Mouse (Mus musculus) hindbrain, embryonic 13.5 days (tissue): Measurements from ENCODE around the gene Plcb4. TPM values are rescaled to one million over a fixed set of nuclear protein-coding genes. Genes with fewer than 3 reads are reported as not detected.

Experiments used
- ATAC-seq: fragments of 200-750 bp; cut with Nextera tagmentation; 2 replicates; pipeline ENCODE4 v1.8.0; 2017; ENCODE audit warnings: moderate TSS enrichment; ENCODE audit not compliant: low FRiP score
- H3K27ac ChIP-seq: fragments of 300-500 bp; sonication (generic); 2 replicates; pipeline ENCODE4 v1.5.1; 2015; ENCODE audit warnings: inconsistent platforms, mild to moderate bottlenecking, moderate library complexity
- H3K27me3 ChIP-seq: fragments of 300-500 bp; sonication (generic); 2 replicates; pipeline ENCODE4 v1.6.1; 2015; ENCODE audit warnings: mild to moderate bottlenecking, inconsistent platforms
- H3K36me3 ChIP-seq: fragments of 300-500 bp; sonication (generic); 2 replicates; pipeline ENCODE4 v1.6.1; 2015; ENCODE audit warnings: mild to moderate bottlenecking, inconsistent platforms
- H3K4me1 ChIP-seq: fragments of 300-500 bp; sonication (generic); replicated peaks from 2 replicates; pipeline ENCODE4 v1.6.1; 2015; ENCODE audit warnings: inconsistent platforms
- H3K4me2 ChIP-seq: fragments of 300-500 bp; sonication (generic); 2 replicates; pipeline ENCODE4 v1.6.1; 2015; ENCODE audit warnings: inconsistent platforms, mild to moderate bottlenecking, moderate library complexity
- H3K4me3 ChIP-seq: fragments of 300-500 bp; sonication (generic); 2 replicates; pipeline ENCODE4 v1.5.1; 2015; ENCODE audit warnings: mild to moderate bottlenecking, inconsistent platforms
- H3K9ac ChIP-seq: fragments of 300-500 bp; sonication (generic); 2 replicates; pipeline ENCODE4 v1.6.1; 2015; ENCODE audit warnings: mild to moderate bottlenecking, inconsistent platforms
- H3K9me3 ChIP-seq: fragments of 300-500 bp; sonication (generic); 2 replicates; pipeline ENCODE4 v1.6.1; 2016; ENCODE audit warnings: inconsistent platforms
- WGBS: fragments of 180-500 bp; shearing (Covaris S2); methylation state at CpG from one replicate; pipeline ENCODE4 v1.1.7; 2015; 5-methylcytosine and 5-hydroxymethylcytosine counted together
- polyA plus RNA-seq: library from polyadenylated mRNA; unstranded; fragments of >200 nt; fragmentation: Nextera tagmentation; extraction: Ambion mirVana; gene quantifications from 2 replicates; pipeline ENCODE4 v1.2.1, GENCODE M21; 2015

Plcb4 gene
- polyA plus RNA-seq, 1 experiment from 2014 or later: 49.7 TPM

- no peak for ATAC-seq
- H3K4me2 ChIP-seq: no peak overlapping the region
- H3K9ac ChIP-seq: no peak overlapping the region
- H3K27ac ChIP-seq: no peak overlapping the region
- H3K36me3 ChIP-seq: no peaks in the 10 kb centered on the region
- H3K27me3 ChIP-seq: no peaks in the 10 kb centered on the region
- H3K4me1 ChIP-seq: peaks cover 11% of the 10 kb centered on the region; the same call in 1 of the 2 replicates
- H3K4me3 ChIP-seq: no peak overlapping the region
- H3K9me3 ChIP-seq: no peaks in the 10 kb centered on the region
- WGBS: 53% methylated on average over 5 of the region's 5 CpGs
Measured at GRCm38 (mm10) chr2:135677601-135678000, 18.8 kb downstream of the Plcb4 start.

- H3K27me3 ChIP-seq: no peaks in the 10 kb centered on the region
- H3K36me3 ChIP-seq: no peaks in the 10 kb centered on the region
- no peak overlapping the region for H3K9ac ChIP-seq
- H3K9me3 ChIP-seq: no peaks in the 10 kb centered on the region
- ATAC-seq: no peak
- H3K27ac ChIP-seq: no peak overlapping the region
- WGBS: 89% methylated on average over 8 of the region's 8 CpGs
- no peak overlapping the region for H3K4me3 ChIP-seq
- no peak overlapping the region for H3K4me2 ChIP-seq
- peaks cover 13% of the 10 kb centered on the region; the same call in 1 of the 2 replicates for H3K4me1 ChIP-seq
Measured at GRCm38 (mm10) chr2:135680001-135680400, 21.2 kb downstream of the Plcb4 start.

- H3K9me3 ChIP-seq: no peaks in the 10 kb centered on the region
- no peak overlapping the region for H3K9ac ChIP-seq
- no peak overlapping the region for H3K4me3 ChIP-seq
- H3K36me3 ChIP-seq: no peaks in the 10 kb centered on the region
- no peak for ATAC-seq
- H3K4me1 ChIP-seq: peaks cover 13% of the 10 kb centered on the region; the same call in 1 of the 2 replicates
- H3K27ac ChIP-seq: no peak overlapping the region
- no peak overlapping the region for H3K4me2 ChIP-seq
- 92% methylated on average over 5 of the region's 5 CpGs for WGBS
- no peaks in the 10 kb centered on the region for H3K27me3 ChIP-seq
Measured at GRCm38 (mm10) chr2:135680406-135681134, 21.8 kb downstream of the Plcb4 start.

- H3K9me3 ChIP-seq: no peaks in the 10 kb centered on the region
- H3K4me1 ChIP-seq: peaks cover 6% of the 10 kb centered on the region; the same call in 1 of the 2 replicates
- H3K36me3 ChIP-seq: no peaks in the 10 kb centered on the region
- WGBS: 82% methylated on average over 10 of the region's 10 CpGs
- no peak overlapping the region for H3K27ac ChIP-seq
- no peak overlapping the region for H3K9ac ChIP-seq
- H3K4me3 ChIP-seq: no peak overlapping the region
- ATAC-seq: no peak
- H3K4me2 ChIP-seq: no peak overlapping the region
- H3K27me3 ChIP-seq: no peaks in the 10 kb centered on the region
Measured at GRCm38 (mm10) chr2:135683684-135684440, 25.1 kb downstream of the Plcb4 start.

- 0 out of 2 replicates have a peak, but pooled peaks cover 2% of the 10 kb centered on the region for H3K4me1 ChIP-seq
- H3K9ac ChIP-seq: no peak overlapping the region
- H3K4me2 ChIP-seq: no peak overlapping the region
- H3K27me3 ChIP-seq: no peaks in the 10 kb centered on the region
- 87% methylated on average over 4 of the region's 4 CpGs for WGBS
- H3K36me3 ChIP-seq: no peaks in the 10 kb centered on the region
- H3K27ac ChIP-seq: no peak overlapping the region
- H3K9me3 ChIP-seq: no peaks in the 10 kb centered on the region
- H3K4me3 ChIP-seq: no peak overlapping the region
- ATAC-seq: no peak
Measured at GRCm38 (mm10) chr2:135686692-135687091, 27.9 kb downstream of the Plcb4 start.

GRCm38 (mm10) chr2:135687585-135687984, 28.8 kb downstream of the Plcb4 start:
- WGBS: 93% methylated on average over 5 of the region's 5 CpGs
- ATAC-seq: no peak
- H3K4me2 ChIP-seq: no peak overlapping the region
- H3K27me3 ChIP-seq: no peaks in the 10 kb centered on the region
- H3K36me3 ChIP-seq: no peaks in the 10 kb centered on the region
- no peak overlapping the region for H3K9ac ChIP-seq
- H3K27ac ChIP-seq: no peak overlapping the region
- H3K4me1 ChIP-seq: peaks cover 5% of the 10 kb centered on the region; the same call in 1 of the 2 replicates
- H3K9me3 ChIP-seq: no peaks in the 10 kb centered on the region
- H3K4me3 ChIP-seq: no peak overlapping the region

- WGBS: 70% methylated on average over 12 of the region's 12 CpGs
- H3K36me3 ChIP-seq: no peaks in the 10 kb centered on the region
- no peak overlapping the region for H3K4me2 ChIP-seq
- ATAC-seq: no peak
- H3K9ac ChIP-seq: no peak overlapping the region
- H3K4me1 ChIP-seq: peaks cover 5% of the 10 kb centered on the region; the same call in 1 of the 2 replicates
- no peak overlapping the region for H3K4me3 ChIP-seq
- H3K27me3 ChIP-seq: no peaks in the 10 kb centered on the region
- H3K9me3 ChIP-seq: no peaks in the 10 kb centered on the region
- H3K27ac ChIP-seq: peak overlapping the region; percentile 49
Measured at GRCm38 (mm10) chr2:135692568-135693488, 34.0 kb downstream of the Plcb4 start.

GRCm38 (mm10) chr2:135700686-135701413, 42.0 kb downstream of the Plcb4 start:
- 92% methylated on average over 7 of the region's 7 CpGs for WGBS
- H3K36me3 ChIP-seq: 0 out of 2 replicates have a peak, but pooled peaks cover 8% of the 10 kb centered on the region
- H3K4me1 ChIP-seq: no peaks in the 10 kb centered on the region
- H3K27ac ChIP-seq: no peak overlapping the region
- H3K4me2 ChIP-seq: no peak overlapping the region
- no peak overlapping the region for H3K9ac ChIP-seq
- ATAC-seq: no peak
- no peaks in the 10 kb centered on the region for H3K27me3 ChIP-seq
- H3K9me3 ChIP-seq: no peaks in the 10 kb centered on the region
- no peak overlapping the region for H3K4me3 ChIP-seq

GRCm38 (mm10) chr2:135704673-135705072, 45.9 kb downstream of the Plcb4 start:
- no peaks in the 10 kb centered on the region for H3K27me3 ChIP-seq
- H3K4me3 ChIP-seq: no peak overlapping the region
- H3K27ac ChIP-seq: no peak overlapping the region
- no peak for ATAC-seq
- H3K4me2 ChIP-seq: no peak overlapping the region
- 92% methylated on average over 5 of the region's 5 CpGs for WGBS
- no peaks in the 10 kb centered on the region for H3K4me1 ChIP-seq
- H3K9ac ChIP-seq: no peak overlapping the region
- 0 out of 2 replicates have a peak, but pooled peaks cover 4% of the 10 kb centered on the region for H3K36me3 ChIP-seq
- no peaks in the 10 kb centered on the region for H3K9me3 ChIP-seq

- Histone ChIP-seq H3K4me3 (no peak overlapping the region), H3K4me2 (no peak overlapping the region), H3K9me3 (no peaks in the 10 kb centered on the region), H3K27me3 (no peaks in the 10 kb centered on the region), H3K27ac (no peak overlapping the region), H3K4me1 (peaks cover 17% of the 10 kb centered on the region), H3K36me3 (no peaks in the 10 kb centered on the region), H3K9ac (no peak overlapping the region)
- ATAC-seq: no peak
- WGBS: 97% methylated on average over 2 of the region's 2 CpGs
Measured at GRCm38 (mm10) chr2:135707305-135707704, 48.5 kb downstream of the Plcb4 start.

- Histone ChIP-seq H3K9ac (no peak overlapping the region), H3K36me3 (no peaks in the 10 kb centered on the region), H3K27me3 (no peaks in the 10 kb centered on the region), H3K9me3 (no peaks in the 10 kb centered on the region), H3K4me3 (no peak overlapping the region), H3K4me2 (no peak overlapping the region), H3K27ac (no peak overlapping the region), H3K4me1 (peaks cover 26% of the 10 kb centered on the region)
- 75% methylated on average over 3 of the region's 3 CpGs for WGBS
- ATAC-seq: no peak
Measured at GRCm38 (mm10) chr2:135708386-135708785, 49.6 kb downstream of the Plcb4 start.
